Mouse (Mus musculus) MEL (cell line): ENCODE results near the gene Lag3.

Source experiments
- CTCF ChIP-seq, 3 experiments: IDR thresholded peaks in 2 of 3; conservative IDR thresholded peaks in 1 of 3; 2 replicates each; pipeline ENCODE4 v1.5.1; 2011 to 2012; ENCODE audit warnings: low read length in 3 of 3, low read depth in 2 of 3, mild to moderate bottlenecking in 2 of 3, improper control_type of control experiment in 1 of 3, inconsistent platforms in 1 of 3, mixed read lengths in 1 of 3, moderate library complexity in 1 of 3; ENCODE audit not compliant: control insufficient read depth in 1 of 3, insufficient read depth in 1 of 3, poor library complexity in 1 of 3, severe bottlenecking in 1 of 3
- EP300 ChIP-seq, 2 experiments: IDR thresholded peaks; 2 replicates each; pipeline ENCODE4 v1.6.1; 2011; ENCODE audit warnings: improper control_type of control experiment in 2 of 2, low read length in 2 of 2, low read depth in 1 of 2, mild to moderate bottlenecking in 1 of 2
- HCFC1 ChIP-seq: IDR thresholded peaks from 2 replicates; pipeline ENCODE4 v1.6.1; 2012; ENCODE audit warnings: low read depth, mild to moderate bottlenecking, inconsistent platforms, low read length, improper control_type of control experiment, moderate library complexity
- MAX ChIP-seq: IDR thresholded peaks from 2 replicates; pipeline ENCODE4 v1.6.1; 2011; ENCODE audit warnings: low read length, improper control_type of control experiment
- MXI1 ChIP-seq: IDR thresholded peaks from 2 replicates; pipeline ENCODE4 v1.6.1; 2011; ENCODE audit warnings: mild to moderate bottlenecking, low read depth, low read length, improper control_type of control experiment
- MYB ChIP-seq: IDR thresholded peaks from 2 replicates; pipeline ENCODE4 v1.6.1; 2011; ENCODE audit warnings: mild to moderate bottlenecking, low read depth, low read length, improper control_type of control experiment
- NRF1 ChIP-seq: IDR thresholded peaks from 2 replicates; pipeline ENCODE4 v1.6.1; 2014; ENCODE audit warnings: low read depth, mild to moderate bottlenecking, inconsistent platforms, low read length, improper control_type of control experiment, moderate library complexity; ENCODE audit not compliant: poor library complexity, insufficient read depth, severe bottlenecking
- POLR2A ChIP-seq, 2 experiments: IDR thresholded peaks; 2 replicates each; pipeline ENCODE4 v1.6.1; 2011 to 2012; ENCODE audit warnings: low read length in 2 of 2, mild to moderate bottlenecking in 2 of 2, control low read depth in 1 of 2, improper control_type of control experiment in 1 of 2, low read depth in 1 of 2, moderate library complexity in 1 of 2; ENCODE audit not compliant: control insufficient read depth in 1 of 2, insufficient read depth in 1 of 2, poor library complexity in 1 of 2
- POLR2AphosphoS2 ChIP-seq: IDR thresholded peaks from 2 replicates; pipeline ENCODE4 v1.6.1; 2011; ENCODE audit warnings: low read length, improper control_type of control experiment
- RCOR1 ChIP-seq: IDR thresholded peaks from 2 replicates; pipeline ENCODE4 v1.6.1; 2012; ENCODE audit warnings: low read depth, mild to moderate bottlenecking, inconsistent platforms, low read length, improper control_type of control experiment
- SMC3 ChIP-seq: IDR thresholded peaks from 2 replicates; pipeline ENCODE4 v1.6.1; 2011; ENCODE audit warnings: low read depth, low read length, improper control_type of control experiment
- TBP ChIP-seq: IDR thresholded peaks from 2 replicates; pipeline ENCODE4 v1.8.0; 2011; ENCODE audit warnings: low read depth, low read length, improper control_type of control experiment
- ZMIZ1 ChIP-seq: IDR thresholded peaks from 2 replicates; pipeline ENCODE4 v1.6.1; 2012; ENCODE audit warnings: low read depth, mild to moderate bottlenecking, inconsistent platforms, low read length, improper control_type of control experiment, moderate library complexity

DNA sequence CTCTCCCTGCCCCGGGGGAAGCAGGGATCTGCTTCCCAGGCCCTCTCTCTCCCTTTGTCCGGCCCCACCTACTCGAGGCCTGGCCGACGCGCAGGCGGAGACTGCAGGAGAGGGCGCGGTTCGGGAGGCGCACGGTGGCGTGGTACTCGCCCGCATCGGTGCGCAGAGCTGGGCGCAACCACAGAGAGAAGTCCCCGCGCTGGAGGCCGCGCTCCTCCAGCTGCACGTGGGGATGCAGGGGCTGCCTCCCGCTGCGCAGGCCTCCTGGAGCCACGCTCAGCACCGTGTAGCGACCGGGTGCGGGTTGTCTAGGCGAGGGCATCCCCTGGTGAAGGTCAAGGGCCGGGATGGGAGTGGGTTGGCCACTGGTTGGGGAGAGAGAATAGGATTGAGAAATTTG lies 1.5 kb downstream of the Lag3 start:
- TF ChIP-seq POLR2AphosphoS2 = no peak
- TF ChIP-seq POLR2A (IDR thresholded peaks at IDR 0.05; ENCODE audit: control insufficient read depth in 1 of 2, insufficient read depth in 1 of 2, low read depth in 1 of 2, low read length in 2 of 2, poor library complexity in 1 of 2) = no peak
- no peak for TF ChIP-seq TBP
- TF ChIP-seq ZMIZ1 = no peak
- no peak for TF ChIP-seq EP300 (IDR thresholded peaks at IDR 0.05; ENCODE audit: low read depth in 1 of 2, low read length in 2 of 2)
- TF ChIP-seq MXI1 = no peak
- no peak for TF ChIP-seq CTCF (IDR thresholded peaks at IDR 0.05 in 2 of 3, conservative IDR thresholded peaks at IDR 0.05 in 1 of 3; ENCODE audit: control insufficient read depth in 1 of 3, insufficient read depth in 1 of 3, low read depth in 2 of 3, low read length in 3 of 3, poor library complexity in 1 of 3, severe bottlenecking in 1 of 3)
- TF ChIP-seq SMC3 = no peak
- TF ChIP-seq HCFC1 = no peak
- TF ChIP-seq MYB = no peak
- no peak for TF ChIP-seq NRF1
- no peak for TF ChIP-seq MAX
- TF ChIP-seq RCOR1 = no peak
